Mouse (Mus musculus): ENCODE results near the gene Susd6. TPM values are rescaled to one million over a fixed set of nuclear protein-coding genes. Genes with fewer than 3 reads are reported as not detected.

Susd6 gene
- polyA plus RNA-seq, 1 experiment from 2014 or later = 12.6 TPM

- no peak for ATAC-seq (ENCODE audit: low FRiP score, low read depth)
- no peak overlapping the region for H3K9ac ChIP-seq
- H3K4me3 ChIP-seq = no peak overlapping the region
- WGBS = 83% methylated on average over 3 of the region's 3 CpGs
- no peak overlapping the region for H3K27ac ChIP-seq (replicated peaks)
- no peak overlapping the region for H3K4me2 ChIP-seq
- H3K27me3 ChIP-seq = no peaks in the 10 kb centered on the region
- H3K9me3 ChIP-seq = no peaks in the 10 kb centered on the region
- 0 out of 2 replicates have a peak, but pooled peaks cover 3% of the 10 kb centered on the region for H3K4me1 ChIP-seq (replicated peaks)
- H3K36me3 ChIP-seq = no peaks in the 10 kb centered on the region
Measured at GRCm38 (mm10) chr12:80867083-80867482, 76.8 kb downstream of the Susd6 start.

DNA sequence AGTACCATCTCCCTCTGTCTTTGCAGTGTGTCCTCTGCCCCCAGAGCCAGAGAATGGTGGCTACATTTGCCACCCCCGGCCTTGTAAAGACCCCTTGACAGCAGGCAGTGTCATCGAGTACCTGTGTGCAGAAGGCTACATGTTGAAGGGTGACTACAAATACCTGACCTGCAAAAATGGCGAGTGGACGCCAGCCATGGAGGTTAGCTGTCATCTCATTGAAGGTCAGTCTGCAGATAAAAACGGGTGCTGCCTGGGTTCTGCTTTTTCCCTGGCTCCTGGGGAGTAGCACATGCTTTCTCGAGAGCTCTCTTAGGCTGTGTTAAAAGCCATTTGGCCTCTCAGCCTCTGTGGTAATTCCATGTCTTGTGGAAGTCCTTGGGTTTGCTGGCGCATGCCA lies 78.1 kb downstream of the Susd6 start:
- H3K4me2 ChIP-seq = no peak overlapping the region
- ATAC-seq (ENCODE audit: low FRiP score, low read depth) = no peak
- no peaks in the 10 kb centered on the region for H3K4me1 ChIP-seq (replicated peaks)
- H3K9ac ChIP-seq = no peak overlapping the region
- no peak overlapping the region for H3K27ac ChIP-seq (replicated peaks)
- no peak overlapping the region for H3K4me3 ChIP-seq
- no peaks in the 10 kb centered on the region for H3K36me3 ChIP-seq
- no peaks in the 10 kb centered on the region for H3K27me3 ChIP-seq
- H3K9me3 ChIP-seq = no peaks in the 10 kb centered on the region
- WGBS = 89% methylated on average over 7 of the region's 7 CpGs

DNA sequence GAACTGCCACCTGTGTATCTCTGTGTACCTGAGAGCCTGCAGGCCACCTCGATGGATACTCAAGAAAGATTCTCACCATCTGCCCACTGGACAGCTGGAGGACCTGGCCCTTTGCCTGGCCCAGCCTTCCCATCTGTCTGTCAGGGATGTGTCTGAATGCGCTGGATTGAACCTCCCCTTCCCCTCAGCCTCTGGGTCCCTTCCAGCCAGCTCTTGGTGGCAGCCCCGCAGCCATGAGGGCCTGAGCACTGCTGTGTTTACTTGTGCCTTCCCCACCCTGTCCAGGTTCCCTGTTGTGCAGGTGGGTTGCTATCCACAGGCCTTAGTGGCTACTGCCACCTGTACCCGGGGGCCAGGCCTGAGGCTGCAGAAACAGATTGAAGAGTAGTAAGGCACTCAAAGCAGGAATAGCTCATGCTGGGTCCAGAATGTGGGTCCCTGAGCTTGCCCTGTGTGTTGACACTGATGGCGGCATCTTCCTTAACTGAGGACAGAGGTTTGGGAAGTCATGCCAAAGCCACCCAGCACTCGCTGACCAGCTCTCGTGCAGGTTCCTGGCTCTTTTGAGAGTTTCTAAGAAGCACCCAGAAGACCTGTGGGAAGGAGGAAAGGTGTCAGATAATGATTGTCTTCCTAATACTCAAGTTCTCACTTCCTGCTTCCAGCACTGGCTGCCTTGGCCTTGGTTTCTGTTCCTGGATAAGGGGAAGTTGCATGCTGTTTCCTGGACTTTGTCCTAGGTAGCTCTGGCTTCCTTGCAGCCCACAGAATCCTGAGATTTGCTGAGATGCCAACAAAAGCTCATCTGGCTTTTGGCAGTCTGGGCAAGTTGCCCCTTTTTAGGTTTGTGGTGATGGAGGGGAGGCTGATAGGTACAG lies 87.1 kb downstream of the Susd6 start:
- H3K27me3 ChIP-seq = no peaks in the 10 kb centered on the region
- WGBS = 77% methylated on average over 7 of the region's 7 CpGs
- H3K9me3 ChIP-seq = no peaks in the 10 kb centered on the region
- no peak for ATAC-seq (ENCODE audit: low FRiP score, low read depth)
- H3K4me2 ChIP-seq = no peak overlapping the region
- H3K36me3 ChIP-seq = 0 out of 2 replicates have a peak, but pooled peaks cover 18% of the 10 kb centered on the region
- H3K4me3 ChIP-seq = no peak overlapping the region
- H3K9ac ChIP-seq = no peak overlapping the region
- H3K27ac ChIP-seq (replicated peaks) = no peak overlapping the region
- peaks cover 8% of the 10 kb centered on the region; the same call in 1 of the 2 replicates for H3K4me1 ChIP-seq (replicated peaks)

GRCm38 (mm10) chr12:80878093-80878430 lies 87.8 kb downstream of the Susd6 start:
- 0 out of 2 replicates have a peak, but pooled peaks cover 18% of the 10 kb centered on the region for H3K36me3 ChIP-seq
- no peak for ATAC-seq (ENCODE audit: low FRiP score, low read depth)
- no peaks in the 10 kb centered on the region for H3K9me3 ChIP-seq
- no peak overlapping the region for H3K27ac ChIP-seq (replicated peaks)
- peaks cover 8% of the 10 kb centered on the region; the same call in 1 of the 2 replicates for H3K4me1 ChIP-seq (replicated peaks)
- 82% methylated on average over 6 of the region's 6 CpGs for whole genome bisulfite sequencing
- no peaks in the 10 kb centered on the region for H3K27me3 ChIP-seq
- H3K4me2 ChIP-seq = no peak overlapping the region
- no peak overlapping the region for H3K4me3 ChIP-seq
- H3K9ac ChIP-seq = no peak overlapping the region

- no peaks in the 10 kb centered on the region for H3K27me3 ChIP-seq
- no peak overlapping the region for H3K4me2 ChIP-seq
- no peak overlapping the region for H3K9ac ChIP-seq
- H3K9me3 ChIP-seq = no peaks in the 10 kb centered on the region
- H3K4me1 ChIP-seq (replicated peaks) = peaks cover 8% of the 10 kb centered on the region; the same call in 1 of the 2 replicates
- H3K27ac ChIP-seq (replicated peaks) = no peak overlapping the region
- ATAC-seq (ENCODE audit: low FRiP score, low read depth) = no peak
- H3K4me3 ChIP-seq = no peak overlapping the region
- WGBS = 86% methylated on average over 3 of the region's 3 CpGs
- 0 out of 2 replicates have a peak, but pooled peaks cover 18% of the 10 kb centered on the region for H3K36me3 ChIP-seq
Measured at GRCm38 (mm10) chr12:80878653-80879052, 88.3 kb downstream of the Susd6 start.

DNA sequence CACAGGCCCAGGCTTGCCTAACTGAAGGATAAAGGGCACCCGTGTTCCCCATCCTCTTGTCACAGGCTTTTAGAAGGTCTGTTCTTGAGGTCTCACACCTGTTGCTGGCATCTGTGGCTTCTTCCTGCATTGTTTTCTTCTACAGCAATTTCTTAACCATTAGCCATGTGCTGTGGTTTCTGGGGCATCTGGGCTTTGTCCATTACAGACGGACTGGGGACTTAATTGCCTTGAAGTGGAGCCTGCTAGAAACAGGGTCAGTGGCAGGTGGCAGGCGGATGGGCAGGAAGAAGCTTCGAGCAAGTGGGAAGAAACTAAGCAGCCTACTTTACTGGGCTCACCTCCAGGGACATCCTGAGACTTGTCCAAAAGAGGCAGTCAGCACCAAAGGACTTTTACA lies 89.0 kb downstream of the Susd6 start:
- 61% methylated on average over 4 of the region's 4 CpGs for WGBS
- no peak overlapping the region for H3K27ac ChIP-seq (replicated peaks)
- no peaks in the 10 kb centered on the region for H3K9me3 ChIP-seq
- H3K4me1 ChIP-seq (replicated peaks) = peaks cover 8% of the 10 kb centered on the region; the same call in 1 of the 2 replicates
- no peak overlapping the region for H3K4me2 ChIP-seq
- 0 out of 2 replicates have a peak, but pooled peaks cover 16% of the 10 kb centered on the region for H3K36me3 ChIP-seq
- no peaks in the 10 kb centered on the region for H3K27me3 ChIP-seq
- no peak overlapping the region for H3K9ac ChIP-seq
- no peak for ATAC-seq (ENCODE audit: low FRiP score, low read depth)
- H3K4me3 ChIP-seq = no peak overlapping the region

- ATAC-seq (ENCODE audit: low FRiP score, low read depth) = no peak
- WGBS = 90% methylated on average over 3 of the region's 3 CpGs
- Histone ChIP-seq H3K4me2 (no peak overlapping the region), H3K4me1 (replicated peaks) (peaks cover 8% of the 10 kb centered on the region; the same call in 1 of the 2 replicates), H3K4me3 (no peak overlapping the region), H3K27me3 (no peaks in the 10 kb centered on the region), H3K9ac (no peak overlapping the region), H3K9me3 (no peaks in the 10 kb centered on the region), H3K27ac (replicated peaks) (no peak overlapping the region), H3K36me3 (0 out of 2 replicates have a peak, but pooled peaks cover 10% of the 10 kb centered on the region)
Measured at GRCm38 (mm10) chr12:80881121-80881520, 90.8 kb downstream of the Susd6 start.

DNA sequence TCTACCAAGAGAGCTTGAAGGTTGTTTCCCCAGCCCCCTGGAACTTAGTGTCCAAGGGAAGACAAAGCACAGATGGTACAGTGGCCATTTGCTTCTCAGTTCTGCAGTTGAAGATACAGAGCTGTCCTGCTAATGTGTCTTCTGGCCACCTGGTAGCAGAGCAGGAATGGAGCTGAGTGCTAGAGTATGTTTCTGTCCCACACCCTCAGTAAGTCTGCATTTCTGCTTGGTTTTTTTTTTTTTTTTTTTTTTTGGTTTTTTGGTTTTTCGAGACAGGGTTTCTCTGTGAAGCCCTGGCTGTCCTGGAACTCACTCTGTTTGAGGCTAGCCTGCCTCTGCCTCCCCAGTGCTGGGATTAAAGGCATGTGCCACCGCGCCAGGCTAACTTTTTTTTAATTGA lies 93.0 kb downstream of the Susd6 start:
- no peak for ATAC-seq (ENCODE audit: low FRiP score, low read depth)

DNA sequence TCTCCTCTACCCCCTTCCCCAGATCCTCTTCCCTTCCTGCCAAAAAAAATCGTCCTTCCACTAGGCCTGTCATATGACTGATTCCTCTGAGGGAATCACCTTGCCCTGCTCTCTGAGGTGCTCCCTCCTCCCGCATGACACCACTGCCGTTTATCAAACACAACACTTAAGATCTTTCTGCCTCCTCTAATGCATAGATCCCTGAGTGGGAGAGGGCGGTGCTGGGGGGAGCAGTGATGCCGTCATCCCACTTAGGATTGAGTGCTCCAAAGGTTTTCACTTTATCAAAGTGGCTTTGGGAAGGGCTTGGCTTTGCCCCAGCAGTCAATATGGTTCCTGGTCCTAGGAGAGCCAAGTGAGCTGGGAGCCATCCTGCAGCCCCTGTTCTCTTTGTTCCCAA lies 93.6 kb downstream of the Susd6 start:
- no peaks in the 10 kb centered on the region for H3K9me3 ChIP-seq
- 68% methylated on average over 5 of the region's 5 CpGs for WGBS
- H3K4me2 ChIP-seq = no peak overlapping the region
- H3K4me1 ChIP-seq (replicated peaks) = no peaks in the 10 kb centered on the region
- no peak overlapping the region for H3K27ac ChIP-seq (replicated peaks)
- H3K27me3 ChIP-seq = no peaks in the 10 kb centered on the region
- H3K9ac ChIP-seq = no peak overlapping the region
- H3K4me3 ChIP-seq = no peak overlapping the region
- no peak for ATAC-seq (ENCODE audit: low FRiP score, low read depth)
- no peaks in the 10 kb centered on the region for H3K36me3 ChIP-seq

More for the DNA sequence above, 93.0 kb downstream of the Susd6 start:
- Histone ChIP-seq H3K27me3 (no peaks in the 10 kb centered on the region), H3K4me3 (no peak overlapping the region), H3K9ac (no peak overlapping the region), H3K4me1 (replicated peaks) (no peaks in the 10 kb centered on the region), H3K36me3 (no peaks in the 10 kb centered on the region), H3K9me3 (no peaks in the 10 kb centered on the region), H3K27ac (replicated peaks) (no peak overlapping the region), H3K4me2 (no peak overlapping the region)
- WGBS = 96% methylated on average over 3 of the region's 3 CpGs

- ATAC-seq (ENCODE audit: low FRiP score, low read depth) = 0 out of 2 replicates have a peak, but pooled peaks have one; percentile 34
- 60% methylated on average over 15 of the region's 15 CpGs for WGBS
- no peak overlapping the region for H3K27ac ChIP-seq (replicated peaks)
Measured at GRCm38 (mm10) chr12:80885301-80886288, 95.3 kb downstream of the Susd6 start.

DNA sequence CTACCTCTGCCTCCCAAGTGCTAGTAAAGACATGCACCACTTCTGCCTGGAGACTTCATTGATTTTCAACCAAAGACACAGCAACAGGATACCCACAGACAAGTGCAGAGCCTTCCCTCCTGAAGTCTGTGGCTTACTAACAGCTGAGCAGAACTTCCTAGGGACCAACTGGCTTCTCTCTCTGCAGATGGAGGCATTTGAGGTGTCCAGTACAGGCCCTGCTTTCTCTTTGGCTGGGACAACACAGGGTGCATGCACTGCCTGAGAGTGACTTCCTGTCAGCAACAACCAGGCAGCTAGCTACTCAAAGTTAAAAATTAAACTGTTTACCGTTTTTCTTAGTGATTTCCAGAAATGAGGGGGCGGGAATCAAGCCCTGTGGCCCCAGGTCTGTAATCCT lies 96.7 kb downstream of the Susd6 start:
- 76% methylated on average over 2 of the region's 2 CpGs for WGBS
- Histone ChIP-seq H3K27me3 (no peaks in the 10 kb centered on the region), H3K4me1 (replicated peaks) (no peaks in the 10 kb centered on the region), H3K9me3 (no peaks in the 10 kb centered on the region), H3K4me2 (no peak overlapping the region), H3K36me3 (no peaks in the 10 kb centered on the region), H3K9ac (no peak overlapping the region), H3K4me3 (no peak overlapping the region), H3K27ac (replicated peaks) (no peak overlapping the region)
- no peak for ATAC-seq (ENCODE audit: low FRiP score, low read depth)

More at GRCm38 (mm10) chr12:80885301-80886288, 95.3 kb downstream of the Susd6 start:
- Histone ChIP-seq H3K9me3 (no peaks in the 10 kb centered on the region), H3K36me3 (no peaks in the 10 kb centered on the region), H3K4me1 (replicated peaks) (no peaks in the 10 kb centered on the region), H3K27me3 (no peaks in the 10 kb centered on the region), H3K4me3 (no peak overlapping the region), H3K9ac (no peak overlapping the region), H3K4me2 (peak overlapping the region; percentile 23; the same call in 1 of the 2 replicates)

Data from hindbrain, embryonic 15.5 days (tissue).